In genomic region chr17:6172926-6173690, GRCm38 (mm10) we compare ENCODE assay signal across 8 mouse cellular contexts.
DNase-seq lines count a peak whose midpoint lies in the region; ATAC-seq and TF ChIP-seq lines count a peak whose summit lies in the region.

No protein-coding gene starts in this region.

- peak; percentile 64 for ATAC-seq in forebrain, embryonic 16.5 days
- ATAC-seq in hindbrain, embryonic 14.5 days (ENCODE audit: low FRiP score) = no peak
- peak; percentile 99 for ATAC-seq in megakaryocyte-erythroid progenitor cell, adult 5-6 weeks (replicated peaks; ENCODE audit: low FRiP score, low TSS enrichment, poor library complexity, severe bottlenecking)

- H3K36me3 ChIP-seq in forebrain, embryonic 16.5 days (ENCODE audit: control insufficient read depth, insufficient read depth) = peaks cover 6% of the 10 kb centered on the region
- peaks cover 18% of the 10 kb centered on the region for H3K36me3 ChIP-seq in hindbrain, embryonic 14.5 days (replicated peaks; ENCODE audit: control insufficient read depth, insufficient read depth)

- no peak for TF ChIP-seq CTCF in left cerebral cortex, adult 2 months (IDR thresholded peaks at IDR 0.05)

- intact Hi-C loops in left cerebral cortex, adult 2 months (cut with DNase I) = loop anchor here (5.0 kb wide), 1 partner anchor 66 kb away; the partner anchor contains the start of gene Tulp4
- intact Hi-C loops in left cerebral cortex, postnatal 36 days (cut with DNase I) = no loop called here

- peaks cover 10% of the 10 kb centered on the region for H3K4me1 ChIP-seq in forebrain, embryonic 16.5 days (replicated peaks; ENCODE audit: control insufficient read depth, insufficient read depth, low read length)
- peaks cover 3% of the 10 kb centered on the region; the same call in 1 of the 2 replicates for H3K4me1 ChIP-seq in hindbrain, embryonic 14.5 days (replicated peaks; ENCODE audit: control insufficient read depth, insufficient read depth, low read length)

- 56% methylated on average over 5 of the region's 5 CpGs for WGBS in forebrain, embryonic 16.5 days
- WGBS in hindbrain, embryonic 14.5 days = 78% methylated on average over 5 of the region's 5 CpGs

- H3K4me3 ChIP-seq in left cerebral cortex, adult 2 months = no peak overlapping the region
- H3K4me3 ChIP-seq in forebrain, embryonic 16.5 days (replicated peaks; ENCODE audit: low read length) = no peak overlapping the region
- H3K4me3 ChIP-seq in hindbrain, embryonic 14.5 days (replicated peaks; ENCODE audit: low read length) = no peak overlapping the region

- no peak for DNase-seq in left cerebral cortex, adult 2 months (ENCODE audit: extremely low spot score in 1 of 2, low spot score in 2 of 2)
- DNase-seq in left cerebral cortex, adult 11 months (ENCODE audit: low spot score) = no peak
- peak; percentile 75 for DNase-seq in MEL-GATA-1-ER (ENCODE audit: extremely low read depth, low read depth)
- no peak for DNase-seq in hindbrain, embryonic 14.5 days (ENCODE audit: low spot score)
- peak; percentile 32 for DNase-seq in left cerebral cortex, postnatal 36 days (ENCODE audit: low spot score in 2 of 2)
- DNase-seq in right cerebral cortex, postnatal 14 days = no peak

- no peak overlapping the region for H3K9ac ChIP-seq in forebrain, embryonic 16.5 days (replicated peaks; ENCODE audit: low read depth, low read length)
- no peak overlapping the region for H3K9ac ChIP-seq in hindbrain, embryonic 14.5 days

- peaks cover 2% of the 10 kb centered on the region; the same call in 1 of the 2 replicates for H3K9me3 ChIP-seq in forebrain, embryonic 16.5 days (ENCODE audit: control insufficient read depth, low read length)
- H3K9me3 ChIP-seq in hindbrain, embryonic 14.5 days (ENCODE audit: control insufficient read depth, low read length) = no peaks in the 10 kb centered on the region

- no peak overlapping the region for H3K4me2 ChIP-seq in forebrain, embryonic 16.5 days (ENCODE audit: low read length)
- H3K4me2 ChIP-seq in hindbrain, embryonic 14.5 days (replicated peaks) = no peak overlapping the region

- H3K27ac ChIP-seq in left cerebral cortex, adult 2 months = peak overlapping the region; percentile 45; the same call in 1 of the 2 replicates
- no peak overlapping the region for H3K27ac ChIP-seq in forebrain, embryonic 16.5 days (ENCODE audit: low read length)
- peak overlapping the region; percentile 10; the same call in 1 of the 2 replicates for H3K27ac ChIP-seq in hindbrain, embryonic 14.5 days

- H3K27me3 ChIP-seq in forebrain, embryonic 16.5 days (replicated peaks; ENCODE audit: control insufficient read depth, insufficient read depth, low read length) = no peaks in the 10 kb centered on the region
- H3K27me3 ChIP-seq in hindbrain, embryonic 14.5 days (ENCODE audit: control insufficient read depth, insufficient read depth, low read length) = no peaks in the 10 kb centered on the region

Comparison
In these comparisons a context has a peak if more than half of its experiments do, and no peak if none do; other contexts are left out.
1. DNase-seq: peak in MEL-GATA-1-ER (single experiment) and left cerebral cortex, postnatal 36 days (2 of 2); none in left cerebral cortex, adult 2 months (0 of 2), left cerebral cortex, adult 11 months (single experiment), hindbrain, embryonic 14.5 days (single experiment) and right cerebral cortex, postnatal 14 days (single experiment).